Mouse (Mus musculus): ENCODE data around the gene Slc9c1.
"Not testable (repeated sequence)": the region's sequence is repeated elsewhere in the genome, so short reads cannot be mapped to it uniquely, and the experiment has no call there.

Slc9c1 gene

GRCm38 (mm10) chr16:45535009-45535408 is at the start of gene Slc9c1:
Gene Slc9c1 (plus strand): TSS chr16:45535309.
- no peak for DNase-seq

- no peak for DNase-seq
Measured at GRCm38 (mm10) chr16:45492927-45493326, 42.2 kb upstream of the Slc9c1 start, which contains the start of gene Gm609. Gene Gm609 (minus strand): TSS chr16:45492969.

DNA sequence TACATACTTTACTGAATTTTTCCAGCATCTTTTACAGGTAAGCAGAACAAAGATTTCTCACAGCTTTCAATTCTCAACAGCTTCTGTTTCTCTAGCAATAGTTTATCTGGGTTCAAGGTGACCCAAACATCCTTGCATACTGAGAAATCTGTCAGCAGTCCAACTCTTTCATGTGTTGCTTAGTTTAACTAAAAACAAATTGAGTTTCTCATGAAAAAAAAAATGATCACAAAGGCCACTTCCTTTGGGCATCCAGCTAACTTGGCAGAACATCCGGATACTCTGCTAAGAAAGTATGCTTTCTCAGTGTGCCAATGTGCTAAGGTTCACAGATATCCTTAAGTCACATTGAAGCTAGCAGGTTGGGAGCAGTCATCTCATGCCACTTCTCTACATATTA is 39.8 kb upstream of the Slc9c1 start:
- no peak for DNase-seq

- no peak for DNase-seq
Measured at GRCm38 (mm10) chr16:45525551-45525950, 9.6 kb upstream of the Slc9c1 start.

DNA sequence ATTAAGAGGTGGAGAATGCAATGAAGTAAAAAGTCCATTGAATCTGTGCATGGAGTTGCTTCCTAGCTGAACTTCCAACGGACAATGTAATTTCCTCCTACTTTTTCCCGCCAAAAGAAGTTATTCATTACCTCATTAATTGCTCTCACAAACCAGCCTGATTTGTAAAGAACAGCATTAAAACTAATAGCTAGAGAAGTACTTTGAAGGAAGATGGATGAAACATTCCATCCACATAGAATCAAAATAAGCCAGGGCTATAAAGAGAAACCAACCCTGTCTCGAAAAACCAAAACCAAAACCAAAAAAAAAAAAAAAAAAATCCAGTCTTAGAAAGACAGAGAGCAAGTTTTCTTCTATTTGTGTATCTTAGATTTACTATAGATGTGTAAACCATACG is 3.2 kb upstream of the Slc9c1 start, which contains the start of gene Gm17783:
Gene Gm17783, minus strand, starts transcription at position 101 of the 400 bp plus-strand sequence.
- no peak for DNase-seq

DNA sequence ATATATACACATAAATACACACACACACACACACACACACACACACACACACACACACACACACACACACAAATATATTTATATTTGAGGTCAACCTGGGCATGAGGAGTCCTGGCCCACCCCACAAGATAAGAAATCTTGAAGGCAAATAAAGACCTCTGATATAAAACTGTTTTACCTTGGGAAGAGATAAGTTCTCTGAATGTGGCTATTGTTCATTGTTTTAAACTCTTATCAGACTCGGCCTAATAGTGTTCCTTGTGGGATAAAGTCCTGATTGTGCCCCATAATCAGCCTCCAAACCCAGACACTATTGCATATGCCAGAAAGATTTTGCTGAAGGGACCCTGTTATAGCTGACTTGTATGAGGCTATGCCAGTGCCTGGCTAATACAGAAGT is 3.2 kb downstream of the Slc9c1 start:
- not testable (repeated sequence) for DNase-seq

GRCm38 (mm10) chr16:45542108-45542507 is 7.0 kb downstream of the Slc9c1 start:
- no peak for DNase-seq

- no peak for DNase-seq
Measured at GRCm38 (mm10) chr16:45544341-45544740, 9.2 kb downstream of the Slc9c1 start.

DNA sequence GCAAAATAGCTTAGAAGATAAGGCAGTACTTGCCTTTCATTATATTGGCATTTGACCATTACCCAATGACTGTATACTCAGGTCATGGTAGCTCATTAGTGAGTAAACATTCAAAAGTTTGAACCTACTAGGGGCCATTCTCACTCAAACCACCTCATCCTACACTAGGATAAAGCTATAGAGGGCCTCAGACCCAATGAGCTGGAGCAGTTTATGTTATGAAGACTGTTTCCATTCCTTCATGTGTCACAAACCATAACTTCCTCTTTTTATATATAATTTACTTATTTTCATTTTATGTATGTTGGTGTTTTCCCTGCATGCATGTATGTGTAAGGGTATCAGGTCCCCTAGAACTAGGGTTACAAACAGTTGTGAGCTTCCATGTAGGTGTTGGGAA is 12.9 kb downstream of the Slc9c1 start:
- no peak for DNase-seq

DNA sequence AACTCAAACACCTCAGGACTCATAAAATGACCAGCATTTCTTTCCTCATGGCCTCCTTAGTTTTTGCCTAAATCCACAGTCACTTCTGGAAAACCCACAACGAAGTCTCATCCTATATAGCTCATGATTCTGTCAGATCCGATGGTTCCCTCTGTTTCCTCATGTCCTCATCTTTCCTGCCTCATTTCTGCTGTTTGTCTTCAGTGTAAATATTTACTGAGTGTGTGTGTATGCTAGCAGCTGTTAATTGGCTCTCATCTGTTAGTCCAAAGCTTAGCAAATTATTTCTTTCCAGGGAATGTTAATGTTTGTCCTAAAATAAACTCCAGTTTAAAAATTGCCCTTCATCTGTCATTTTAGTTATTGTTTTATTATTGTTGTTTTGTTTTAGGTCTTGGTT is 16.5 kb downstream of the Slc9c1 start:
- DNase-seq, result no peak

- DNase-seq, result no peak
Measured at GRCm38 (mm10) chr16:45561747-45562146, 26.6 kb downstream of the Slc9c1 start.

GRCm38 (mm10) chr16:45572307-45572706 is 37.2 kb downstream of the Slc9c1 start:
- no peak for DNase-seq

GRCm38 (mm10) chr16:45579883-45580282 is 44.8 kb downstream of the Slc9c1 start:
- no peak for DNase-seq

GRCm38 (mm10) chr16:45582512-45582911 is 47.4 kb downstream of the Slc9c1 start:
- peak; percentile 40 for DNase-seq

GRCm38 (mm10) chr16:45593656-45594055 is 58.5 kb downstream of the Slc9c1 start:
- DNase-seq, result no peak

GRCm38 (mm10) chr16:45595494-45595893 is 60.4 kb downstream of the Slc9c1 start:
- no peak for DNase-seq

DNA sequence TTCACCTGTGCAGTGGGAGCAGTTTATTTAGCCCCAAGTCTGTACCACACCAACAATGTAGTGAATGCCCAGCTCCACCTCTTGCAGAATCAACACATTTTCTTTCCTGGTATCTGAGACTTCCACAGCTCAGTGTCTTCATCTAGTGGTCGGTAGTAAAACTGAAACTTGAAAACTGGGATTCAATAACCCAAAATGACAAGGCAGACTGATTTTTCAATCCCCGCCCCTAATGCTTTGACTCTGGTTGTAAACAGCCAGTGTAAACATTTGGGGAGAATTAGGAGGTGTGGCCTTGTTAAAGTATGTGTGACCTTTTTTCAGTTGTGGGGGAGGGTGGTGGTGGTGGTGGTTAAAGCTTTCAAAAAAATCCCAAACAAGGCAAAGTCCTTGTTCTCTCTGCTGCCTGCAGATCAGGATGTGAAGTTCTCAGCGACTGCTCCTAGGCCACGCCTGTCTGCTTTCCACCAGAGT is 73.4 kb downstream of the Slc9c1 start:
- no peak for DNase-seq

DNA sequence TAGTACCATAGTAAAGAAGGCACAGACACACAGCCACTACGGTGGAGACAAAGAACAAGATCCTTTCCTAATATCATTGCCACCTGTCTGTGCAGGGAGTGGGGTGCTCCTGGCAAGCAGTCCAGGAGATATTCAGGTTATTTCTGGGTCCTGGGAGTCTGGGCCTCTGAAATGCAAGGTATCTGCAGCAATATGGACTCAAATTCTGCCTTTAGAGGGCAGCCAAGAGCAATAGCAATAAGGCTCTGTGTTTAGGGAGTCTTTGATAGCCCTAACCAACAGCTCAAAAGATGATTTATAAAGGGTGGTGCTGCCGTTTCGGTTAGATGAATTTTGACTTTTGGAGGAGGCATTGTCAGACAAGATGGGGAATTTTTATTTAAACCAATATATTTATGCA is 74.2 kb downstream of the Slc9c1 start:
- peak; percentile 8 for DNase-seq

- DNase-seq, result no peak
Measured at GRCm38 (mm10) chr16:45610267-45610666, 75.2 kb downstream of the Slc9c1 start, which contains the start of gene Gcsam. Gene Gcsam (plus strand): TSS chr16:45610380.

GRCm38 (mm10) chr16:45613247-45613646 is 78.1 kb downstream of the Slc9c1 start:
- no peak for DNase-seq

DNA sequence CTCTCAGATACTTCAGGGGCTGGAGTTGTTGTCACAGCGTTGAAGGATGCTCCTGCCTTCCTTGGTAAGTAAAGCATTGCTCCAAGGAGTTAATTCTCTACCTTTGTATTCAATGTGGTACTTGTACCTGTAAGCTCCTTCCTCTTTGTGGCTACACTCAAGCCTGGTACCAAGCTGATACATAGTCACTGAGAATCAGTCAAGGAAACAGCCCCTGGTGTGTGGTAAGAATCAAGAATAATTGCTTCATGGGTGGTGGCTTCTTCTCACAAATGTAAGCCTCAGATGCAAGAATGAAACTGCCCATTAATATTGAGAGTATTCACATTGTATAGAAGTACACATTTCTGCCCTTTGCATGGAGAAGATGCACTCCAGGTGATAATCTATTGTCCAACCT is 80.8 kb downstream of the Slc9c1 start:
- DNase-seq, result no peak

- peak; percentile 11 for DNase-seq
Measured at GRCm38 (mm10) chr16:45619751-45620375, 84.8 kb downstream of the Slc9c1 start.

GRCm38 (mm10) chr16:45623230-45623629 is 88.1 kb downstream of the Slc9c1 start:
- DNase-seq, result peak; percentile 10

DNA sequence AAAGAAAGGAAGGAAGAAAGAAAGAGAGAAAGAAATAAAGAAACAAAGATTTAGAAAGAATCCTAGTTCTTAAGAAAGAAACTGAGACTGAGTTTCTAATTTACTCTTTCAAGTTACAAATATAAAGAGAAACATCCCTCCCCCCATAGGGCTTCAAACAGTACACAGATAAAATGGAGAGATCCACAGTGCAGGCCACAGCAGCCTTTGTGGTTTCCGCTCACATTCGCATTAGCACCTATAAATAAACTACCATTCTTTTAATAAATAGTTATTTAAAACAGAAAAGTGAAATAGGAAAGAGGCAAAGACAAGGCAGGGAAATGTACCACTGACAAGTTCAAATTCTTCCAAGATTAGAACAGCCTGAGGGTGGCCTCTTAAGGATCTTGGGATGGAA is 89.7 kb downstream of the Slc9c1 start:
- no peak for DNase-seq

- no peak for DNase-seq
Measured at GRCm38 (mm10) chr16:45625342-45625741, 90.2 kb downstream of the Slc9c1 start.
